Mouse (Mus musculus): ENCODE data around the gene Kif13a. TPM values are rescaled to one million over a fixed set of nuclear protein-coding genes. Genes with fewer than 3 reads are reported as not detected.

Gene Kif13a
- polyA plus RNA-seq, 1 experiment from 2014 or later = 22.0 TPM

- Histone ChIP-seq H3K4me1 (peaks cover 13% of the 10 kb centered on the region; the same call in 1 of the 2 replicates), H3K9me3 (no peaks in the 10 kb centered on the region), H3K4me3 (no peak overlapping the region), H3K36me3 (peaks cover 47% of the 10 kb centered on the region), H3K9ac (replicated peaks) (no peak overlapping the region), H3K27me3 (no peaks in the 10 kb centered on the region), H3K4me2 (replicated peaks) (no peak overlapping the region), H3K27ac (replicated peaks) (no peak overlapping the region)
- WGBS = 70% methylated on average over 8 of the region's 8 CpGs
- no peak for ATAC-seq (ENCODE audit: low FRiP score, low read depth)
These were observed 107.5 kb downstream of the Kif13a start for GRCm38 (mm10) chr13:46822200-46822599.

GRCm38 (mm10) chr13:46819729-46820223 lies 109.9 kb downstream of the Kif13a start:
- Histone ChIP-seq H3K9ac (replicated peaks) (no peak overlapping the region), H3K36me3 (peaks cover 33% of the 10 kb centered on the region), H3K27me3 (no peaks in the 10 kb centered on the region), H3K4me1 (peaks cover 13% of the 10 kb centered on the region; the same call in 1 of the 2 replicates), H3K4me2 (replicated peaks) (peak overlapping the region; percentile 13), H3K9me3 (no peaks in the 10 kb centered on the region), H3K4me3 (no peak overlapping the region), H3K27ac (replicated peaks) (peak overlapping the region; percentile 56)
- WGBS = 62% methylated on average over 13 of the region's 13 CpGs
- peak; percentile 56 for ATAC-seq (ENCODE audit: low FRiP score, low read depth)

- 57% methylated on average over 8 of the region's 8 CpGs for WGBS
- Histone ChIP-seq H3K27ac (replicated peaks) (peak overlapping the region; percentile 56), H3K27me3 (no peaks in the 10 kb centered on the region), H3K9me3 (no peaks in the 10 kb centered on the region), H3K4me2 (replicated peaks) (peak overlapping the region; percentile 13), H3K4me3 (no peak overlapping the region), H3K36me3 (peaks cover 28% of the 10 kb centered on the region), H3K9ac (replicated peaks) (no peak overlapping the region), H3K4me1 (peaks cover 13% of the 10 kb centered on the region; the same call in 1 of the 2 replicates)
- no peak for ATAC-seq (ENCODE audit: low FRiP score, low read depth)
These were observed 110.4 kb downstream of the Kif13a start for GRCm38 (mm10) chr13:46819202-46819728.

DNA sequence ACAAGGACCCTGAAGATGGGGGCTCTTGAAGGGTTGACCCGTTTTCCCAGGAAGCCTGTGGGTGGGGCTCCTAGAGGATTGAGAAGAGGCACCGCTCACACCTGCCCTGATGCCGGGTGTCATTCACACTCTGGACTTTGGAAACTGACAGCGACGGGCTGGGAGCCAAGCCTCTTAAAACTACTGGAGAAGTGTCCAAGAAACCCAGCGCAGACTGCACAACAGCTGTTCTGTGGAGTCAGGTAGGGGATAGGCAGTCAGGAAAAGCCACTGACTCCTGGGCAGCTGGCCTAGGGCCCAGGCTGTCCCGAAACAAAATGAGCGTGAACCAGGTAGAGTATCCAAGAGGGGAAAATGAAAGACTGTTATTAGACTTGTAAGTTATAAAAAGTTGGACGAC lies 111.3 kb downstream of the Kif13a start:
- Histone ChIP-seq H3K27ac (replicated peaks) (no peak overlapping the region), H3K36me3 (peaks cover 28% of the 10 kb centered on the region), H3K4me3 (no peak overlapping the region), H3K27me3 (no peaks in the 10 kb centered on the region), H3K4me1 (peaks cover 13% of the 10 kb centered on the region; the same call in 1 of the 2 replicates), H3K9ac (replicated peaks) (no peak overlapping the region), H3K9me3 (no peaks in the 10 kb centered on the region), H3K4me2 (replicated peaks) (no peak overlapping the region)
- ATAC-seq (ENCODE audit: low FRiP score, low read depth) = no peak
- 88% methylated on average over 9 of the region's 9 CpGs for WGBS

GRCm38 (mm10) chr13:46812648-46813184 lies 117.0 kb downstream of the Kif13a start:
- ATAC-seq (ENCODE audit: low FRiP score, low read depth) = no peak
- no peak overlapping the region for H3K4me2 ChIP-seq (replicated peaks)
- H3K9me3 ChIP-seq = no peaks in the 10 kb centered on the region
- 92% methylated on average over 15 of the region's 15 CpGs for WGBS
- no peak overlapping the region for H3K9ac ChIP-seq (replicated peaks)
- no peaks in the 10 kb centered on the region for H3K27me3 ChIP-seq
- H3K4me3 ChIP-seq = no peak overlapping the region
- H3K27ac ChIP-seq (replicated peaks) = no peak overlapping the region
- peaks cover 55% of the 10 kb centered on the region for H3K36me3 ChIP-seq
- no peaks in the 10 kb centered on the region for H3K4me1 ChIP-seq

DNA sequence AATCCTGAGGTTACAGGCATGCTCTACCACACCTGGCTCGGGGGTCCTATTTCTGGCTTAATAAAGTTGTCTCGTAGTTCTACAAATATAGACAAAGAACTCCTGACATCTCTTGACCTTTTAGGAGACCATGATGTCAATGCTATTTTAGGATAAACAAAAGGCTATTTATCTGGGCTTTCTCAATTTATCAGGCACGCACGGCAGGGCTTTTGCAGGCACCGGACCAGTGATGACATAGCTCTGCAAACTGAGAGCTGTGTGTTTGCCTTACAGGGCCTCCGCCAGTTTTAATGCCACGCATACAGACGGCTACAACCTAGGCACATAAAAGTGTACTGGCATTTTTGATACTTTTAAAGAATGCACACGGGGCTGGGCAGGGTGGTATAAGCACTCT lies 118.0 kb downstream of the Kif13a start:
- no peak overlapping the region for H3K9ac ChIP-seq (replicated peaks)
- H3K9me3 ChIP-seq = no peaks in the 10 kb centered on the region
- no peak overlapping the region for H3K27ac ChIP-seq (replicated peaks)
- no peak for ATAC-seq (ENCODE audit: low FRiP score, low read depth)
- peaks cover 65% of the 10 kb centered on the region for H3K36me3 ChIP-seq
- no peaks in the 10 kb centered on the region for H3K27me3 ChIP-seq
- WGBS = 80% methylated on average over 9 of the region's 9 CpGs
- no peaks in the 10 kb centered on the region for H3K4me1 ChIP-seq
- H3K4me3 ChIP-seq = no peak overlapping the region
- H3K4me2 ChIP-seq (replicated peaks) = no peak overlapping the region

GRCm38 (mm10) chr13:46810613-46811012 lies 119.1 kb downstream of the Kif13a start:
- Histone ChIP-seq H3K36me3 (peaks cover 59% of the 10 kb centered on the region), H3K4me1 (no peaks in the 10 kb centered on the region), H3K4me3 (no peak overlapping the region), H3K27me3 (no peaks in the 10 kb centered on the region), H3K27ac (replicated peaks) (no peak overlapping the region), H3K9me3 (no peaks in the 10 kb centered on the region), H3K4me2 (replicated peaks) (no peak overlapping the region), H3K9ac (replicated peaks) (no peak overlapping the region)
- no peak for ATAC-seq (ENCODE audit: low FRiP score, low read depth)
- WGBS = 97% methylated on average over 17 of the region's 17 CpGs

GRCm38 (mm10) chr13:46810098-46810497 lies 119.6 kb downstream of the Kif13a start:
- Histone ChIP-seq H3K27ac (replicated peaks) (no peak overlapping the region), H3K9me3 (no peaks in the 10 kb centered on the region), H3K9ac (replicated peaks) (no peak overlapping the region), H3K4me1 (no peaks in the 10 kb centered on the region), H3K4me3 (no peak overlapping the region), H3K36me3 (peaks cover 58% of the 10 kb centered on the region), H3K4me2 (replicated peaks) (no peak overlapping the region), H3K27me3 (no peaks in the 10 kb centered on the region)
- no peak for ATAC-seq (ENCODE audit: low FRiP score, low read depth)
- WGBS = 91% methylated on average over 12 of the region's 12 CpGs

DNA sequence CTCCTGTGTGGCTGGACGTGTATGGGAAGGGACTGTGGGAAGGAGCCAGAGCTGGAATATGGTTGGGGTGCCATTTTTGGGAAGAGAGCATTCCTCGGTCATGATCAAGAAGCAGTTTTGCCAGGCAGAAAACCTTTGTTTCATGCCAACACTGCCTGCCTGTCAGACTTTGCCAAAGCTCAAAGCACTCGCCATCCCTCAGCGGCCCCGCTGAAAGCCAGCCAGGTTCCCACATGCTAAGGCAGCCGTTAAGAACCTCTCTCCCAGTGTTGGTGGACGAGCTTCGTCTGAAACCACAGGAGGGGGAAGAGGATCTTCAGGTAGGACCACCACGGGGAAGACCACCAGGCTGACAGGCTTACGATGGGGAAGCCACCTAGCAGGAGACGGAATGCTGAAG lies 121.8 kb downstream of the Kif13a start:
- H3K27me3 ChIP-seq = no peaks in the 10 kb centered on the region
- H3K4me1 ChIP-seq = no peaks in the 10 kb centered on the region
- no peak overlapping the region for H3K27ac ChIP-seq (replicated peaks)
- peaks cover 44% of the 10 kb centered on the region for H3K36me3 ChIP-seq
- 94% methylated on average over 11 of the region's 11 CpGs for WGBS
- H3K9me3 ChIP-seq = no peaks in the 10 kb centered on the region
- H3K4me3 ChIP-seq = no peak overlapping the region
- H3K9ac ChIP-seq (replicated peaks) = no peak overlapping the region
- ATAC-seq (ENCODE audit: low FRiP score, low read depth) = no peak
- no peak overlapping the region for H3K4me2 ChIP-seq (replicated peaks)

DNA sequence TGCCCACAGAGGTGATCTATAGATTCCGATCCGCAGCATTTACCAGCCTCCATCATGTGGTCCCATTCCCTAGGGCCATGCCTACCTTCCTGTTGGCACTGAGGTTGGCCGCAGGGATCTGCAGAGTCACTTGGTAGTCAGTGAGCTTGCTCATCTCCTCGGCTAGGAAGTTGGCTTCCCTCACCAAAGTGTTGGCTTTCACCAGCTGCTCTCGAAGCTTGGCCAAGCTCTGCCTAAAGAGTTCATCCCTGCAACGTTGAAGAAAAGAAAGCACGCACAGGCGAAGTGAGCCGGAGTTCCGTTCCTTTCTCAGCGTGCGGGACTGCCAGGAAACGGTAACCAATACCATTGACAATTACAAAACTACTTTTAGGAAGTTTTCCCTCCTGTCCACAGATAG lies 128.5 kb downstream of the Kif13a start:
- Histone ChIP-seq H3K9ac (replicated peaks) (no peak overlapping the region), H3K36me3 (peaks cover 30% of the 10 kb centered on the region), H3K9me3 (no peaks in the 10 kb centered on the region), H3K4me3 (no peak overlapping the region), H3K4me2 (replicated peaks) (no peak overlapping the region), H3K27ac (replicated peaks) (no peak overlapping the region), H3K27me3 (no peaks in the 10 kb centered on the region), H3K4me1 (no peaks in the 10 kb centered on the region)
- WGBS = 93% methylated on average over 13 of the region's 13 CpGs
- ATAC-seq (ENCODE audit: low FRiP score, low read depth) = no peak

- Histone ChIP-seq H3K4me1 (no peaks in the 10 kb centered on the region), H3K27me3 (no peaks in the 10 kb centered on the region), H3K9ac (replicated peaks) (no peak overlapping the region), H3K9me3 (no peaks in the 10 kb centered on the region), H3K36me3 (peaks cover 49% of the 10 kb centered on the region), H3K4me3 (no peak overlapping the region), H3K27ac (replicated peaks) (no peak overlapping the region), H3K4me2 (replicated peaks) (no peak overlapping the region)
- WGBS = 38% methylated on average over 4 of the region's 4 CpGs
- no peak for ATAC-seq (ENCODE audit: low FRiP score, low read depth)
These were observed 131.5 kb downstream of the Kif13a start for GRCm38 (mm10) chr13:46798156-46798555.

GRCm38 (mm10) chr13:46796381-46796780 lies 133.3 kb downstream of the Kif13a start:
- Histone ChIP-seq H3K9me3 (no peaks in the 10 kb centered on the region), H3K4me2 (replicated peaks) (no peak overlapping the region), H3K27me3 (no peaks in the 10 kb centered on the region), H3K9ac (replicated peaks) (no peak overlapping the region), H3K4me3 (no peak overlapping the region), H3K4me1 (no peaks in the 10 kb centered on the region), H3K36me3 (peaks cover 53% of the 10 kb centered on the region), H3K27ac (replicated peaks) (no peak overlapping the region)
- no peak for ATAC-seq (ENCODE audit: low FRiP score, low read depth)
- 95% methylated on average over 1 of the region's 1 CpGs for WGBS

GRCm38 (mm10) chr13:46793824-46794223 lies 135.8 kb downstream of the Kif13a start:
- H3K27ac ChIP-seq (replicated peaks) = no peak overlapping the region
- no peak overlapping the region for H3K4me3 ChIP-seq
- no peak overlapping the region for H3K4me2 ChIP-seq (replicated peaks)
- no peak for ATAC-seq (ENCODE audit: low FRiP score, low read depth)
- no peaks in the 10 kb centered on the region for H3K27me3 ChIP-seq
- H3K9me3 ChIP-seq = no peaks in the 10 kb centered on the region
- no peaks in the 10 kb centered on the region for H3K4me1 ChIP-seq
- peaks cover 53% of the 10 kb centered on the region for H3K36me3 ChIP-seq
- 80% methylated on average over 13 of the region's 13 CpGs for WGBS
- no peak overlapping the region for H3K9ac ChIP-seq (replicated peaks)

Measured in midbrain, embryonic 12.5 days (tissue).